Mouse (Mus musculus): ENCODE measurements around the gene Khdc1a.
"Not testable (repeated sequence)": the region's sequence is repeated elsewhere in the genome, so short reads cannot be mapped to it uniquely, and the experiment has no call there.

Gene Khdc1a

DNA sequence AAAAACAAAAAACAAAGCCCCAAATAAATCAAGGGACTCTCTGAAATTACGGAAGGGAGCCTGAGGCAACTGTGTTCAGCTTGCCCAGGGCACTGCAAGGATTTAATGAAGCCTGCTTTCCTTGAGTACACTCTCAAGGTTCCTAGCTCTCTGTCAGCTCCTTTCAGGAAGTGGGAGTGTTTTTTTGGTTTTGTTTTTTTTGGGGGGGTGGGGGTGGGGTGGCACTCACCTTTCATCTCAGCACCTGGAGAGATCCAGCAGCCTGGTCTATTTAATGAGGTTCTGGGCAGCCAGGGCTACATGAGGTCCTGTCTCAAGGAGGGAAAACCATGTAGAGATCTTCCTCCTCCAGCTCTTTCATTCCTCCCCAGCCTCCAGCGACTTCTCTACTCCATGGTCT lies at the start of gene Khdc1a:
Khdc1a (plus strand) TSS at position 301 of the 400 bp plus-strand sequence.
- DNase-seq (ENCODE audit: low read depth, low spot score): no peak

- no peak for DNase-seq (ENCODE audit: low read depth, low spot score)
Measured at GRCm38 (mm10) chr1:21299826-21300225, 49.6 kb upstream of the Khdc1a start.

GRCm38 (mm10) chr1:21301686-21302085 lies 47.8 kb upstream of the Khdc1a start:
- no peak for DNase-seq (ENCODE audit: low read depth, low spot score)

DNA sequence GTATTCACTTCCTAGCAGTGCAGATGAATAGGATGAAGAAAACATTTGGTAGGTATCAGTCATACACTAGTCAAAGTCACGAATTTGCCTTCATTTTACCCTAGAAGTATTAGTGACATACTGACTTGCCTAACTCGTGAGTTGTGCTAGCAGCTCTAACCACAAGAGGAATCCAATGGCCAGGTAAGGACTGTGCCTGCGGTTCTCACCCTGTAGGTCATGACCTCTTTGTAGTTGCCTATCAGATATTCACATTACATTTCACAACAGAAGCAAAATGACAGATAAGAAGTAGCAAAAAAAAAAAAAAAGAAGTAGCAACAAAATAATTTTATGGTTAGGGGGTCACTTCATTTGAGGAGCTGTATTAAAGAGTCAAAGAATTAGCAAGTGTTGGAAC lies 45.3 kb upstream of the Khdc1a start:
- no peak for DNase-seq (ENCODE audit: low read depth, low spot score)

- DNase-seq (ENCODE audit: low read depth, low spot score): no peak
Measured at GRCm38 (mm10) chr1:21304646-21305045, 44.8 kb upstream of the Khdc1a start.

DNA sequence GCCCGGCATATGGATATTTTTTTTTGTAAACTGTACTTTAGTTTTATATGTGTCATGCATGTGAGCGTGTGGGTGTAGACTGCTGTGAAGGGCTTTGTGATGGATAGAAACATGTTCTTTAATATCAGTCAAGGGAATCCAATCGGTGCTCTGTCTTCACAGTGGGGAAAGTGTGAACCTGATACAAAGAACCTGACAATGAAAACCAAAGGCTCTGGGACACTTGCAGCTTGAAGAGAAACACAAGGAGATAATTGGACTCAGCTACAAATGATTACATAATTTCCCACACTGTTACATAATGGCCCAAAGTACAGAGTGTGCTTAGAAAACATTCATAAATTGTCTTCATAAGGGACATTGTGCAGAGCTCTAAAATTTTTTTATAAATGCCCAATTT lies 44.0 kb upstream of the Khdc1a start:
- peak; percentile 62 for DNase-seq (ENCODE audit: low read depth, low spot score)

DNA sequence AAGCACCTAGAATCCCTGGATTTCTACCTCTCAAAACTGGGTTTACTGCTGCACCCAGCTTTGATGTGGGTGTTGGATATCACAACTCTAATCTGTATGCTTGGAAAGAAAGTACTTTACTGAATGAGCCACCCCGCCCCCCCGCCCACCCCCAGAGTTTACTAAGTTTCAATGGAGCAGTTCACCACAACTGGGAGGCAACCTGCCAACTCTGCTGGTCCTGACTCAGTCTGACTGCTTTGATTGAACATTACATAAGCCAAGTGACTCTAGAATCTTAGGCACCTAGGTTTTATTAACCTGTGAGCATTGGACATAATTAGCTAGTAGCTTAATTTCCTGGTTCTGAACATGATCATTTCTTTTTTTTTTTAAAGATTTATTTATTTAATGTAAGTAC lies 35.1 kb upstream of the Khdc1a start:
- no peak for DNase-seq (ENCODE audit: low read depth, low spot score)

DNA sequence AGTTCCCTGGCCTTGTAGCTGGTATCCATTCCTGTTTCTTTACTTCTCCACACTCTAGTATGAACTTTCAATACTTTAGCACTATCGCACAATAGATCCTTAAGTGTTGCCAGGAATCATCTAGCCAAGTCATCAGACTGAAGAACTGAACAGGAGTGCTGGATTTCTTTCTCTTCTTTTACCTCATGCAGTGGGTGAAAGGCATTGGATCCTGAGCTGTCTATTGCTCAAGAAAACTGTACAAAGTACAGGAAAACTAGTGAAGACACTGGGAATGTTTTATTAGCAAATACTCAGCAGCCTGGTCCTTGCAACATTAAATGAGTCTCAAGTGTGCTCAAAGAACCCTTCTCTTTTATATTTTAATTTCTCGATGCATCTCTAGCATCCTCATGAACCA lies 33.7 kb upstream of the Khdc1a start:
- no peak for DNase-seq (ENCODE audit: low read depth, low spot score)

DNA sequence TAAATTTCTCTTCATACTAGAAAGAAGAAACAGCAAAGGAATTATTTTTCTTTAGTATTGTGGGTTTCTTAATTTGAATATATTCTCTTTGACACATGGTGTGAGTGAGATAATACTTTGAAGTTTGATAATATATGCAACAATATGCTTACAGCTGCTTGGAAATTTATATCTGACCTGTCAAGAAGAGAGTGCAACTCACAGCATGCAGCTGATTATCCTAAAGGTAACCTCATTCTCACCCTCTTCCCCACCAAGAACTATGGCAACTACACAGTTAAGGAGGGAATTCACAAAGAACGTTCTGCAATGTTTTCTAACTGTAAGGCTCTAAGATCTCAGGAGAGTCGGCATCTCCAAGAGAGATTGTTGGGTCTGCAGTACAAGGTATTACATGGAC lies 33.1 kb upstream of the Khdc1a start:
- no peak for DNase-seq (ENCODE audit: low read depth, low spot score)

- no peak for DNase-seq (ENCODE audit: low read depth, low spot score)
Measured at GRCm38 (mm10) chr1:21318202-21318601, 31.2 kb upstream of the Khdc1a start.

DNA sequence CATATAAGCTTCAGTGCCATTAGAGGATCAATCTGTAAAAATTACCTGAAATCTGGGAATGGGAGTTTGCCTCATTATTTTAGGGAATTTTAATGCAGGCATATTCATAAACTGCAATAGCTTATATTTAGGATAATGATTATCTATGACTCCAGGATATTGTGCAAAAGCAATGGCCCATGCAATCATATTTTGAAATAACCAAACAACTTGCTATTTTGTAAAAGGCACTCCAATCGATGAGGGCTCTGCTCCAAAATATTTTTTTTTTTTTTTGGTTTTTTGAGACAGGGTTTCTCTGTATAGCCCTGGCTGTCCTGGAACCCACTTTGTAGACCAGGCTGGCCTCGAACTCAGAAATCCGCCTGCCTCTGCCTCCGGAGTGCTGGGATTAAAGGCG lies 29.2 kb upstream of the Khdc1a start:
- DNase-seq (ENCODE audit: low read depth, low spot score): not testable (repeated sequence)

- no peak for DNase-seq (ENCODE audit: low read depth, low spot score)
Measured at GRCm38 (mm10) chr1:21321656-21322055, 27.8 kb upstream of the Khdc1a start.

- no peak for DNase-seq (ENCODE audit: low read depth, low spot score)
Measured at GRCm38 (mm10) chr1:21323996-21324574, 25.4 kb upstream of the Khdc1a start.

GRCm38 (mm10) chr1:21324633-21325032 lies 24.8 kb upstream of the Khdc1a start:
- no peak for DNase-seq (ENCODE audit: low read depth, low spot score)

GRCm38 (mm10) chr1:21326733-21327132 lies 22.7 kb upstream of the Khdc1a start:
- DNase-seq (ENCODE audit: low read depth, low spot score): no peak

DNA sequence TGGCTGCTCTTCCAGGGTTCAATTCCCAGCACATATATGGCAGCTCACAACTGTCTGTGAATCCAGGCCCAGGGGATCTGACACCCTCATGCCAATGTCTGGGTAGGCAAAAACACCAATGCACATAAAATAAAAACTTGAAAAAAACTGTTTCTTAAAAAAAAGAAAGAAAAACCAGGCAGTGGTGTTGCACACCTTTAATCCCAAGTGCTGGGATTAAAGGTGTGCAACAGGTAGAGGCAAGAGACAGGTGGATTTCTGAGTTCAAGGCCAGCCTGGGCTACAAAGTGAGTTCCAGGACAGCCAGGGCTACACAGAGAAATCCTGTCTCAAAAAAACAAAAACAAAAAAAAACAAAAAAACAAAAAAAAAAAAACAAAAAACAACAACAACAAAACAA lies 18.3 kb upstream of the Khdc1a start:
- DNase-seq (ENCODE audit: low read depth, low spot score): not testable (repeated sequence)

GRCm38 (mm10) chr1:21333222-21333973 lies 16.0 kb upstream of the Khdc1a start:
- DNase-seq (ENCODE audit: low read depth, low spot score): no peak

GRCm38 (mm10) chr1:21335836-21336235 lies 13.6 kb upstream of the Khdc1a start:
- no peak for DNase-seq (ENCODE audit: low read depth, low spot score)

DNA sequence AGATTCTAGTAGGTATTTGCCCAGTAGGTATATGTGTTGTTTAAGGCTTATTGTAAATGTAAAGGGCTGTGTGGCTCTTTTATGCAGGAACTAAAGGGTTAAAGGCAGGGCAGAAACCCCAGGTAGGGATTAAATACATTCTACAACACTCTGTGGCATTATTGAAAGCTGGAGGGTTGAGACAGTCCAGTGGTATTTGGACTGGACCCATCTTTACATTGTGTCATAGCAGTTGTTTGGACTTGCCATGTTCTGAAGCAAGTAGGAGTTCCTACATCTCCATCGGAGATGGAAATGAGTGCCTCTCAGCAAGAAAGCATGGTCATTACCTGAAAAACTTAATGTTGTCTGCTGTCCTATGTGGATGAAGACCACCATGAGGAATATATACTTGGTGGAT lies 8.7 kb upstream of the Khdc1a start:
- no peak for DNase-seq (ENCODE audit: low read depth, low spot score)

DNA sequence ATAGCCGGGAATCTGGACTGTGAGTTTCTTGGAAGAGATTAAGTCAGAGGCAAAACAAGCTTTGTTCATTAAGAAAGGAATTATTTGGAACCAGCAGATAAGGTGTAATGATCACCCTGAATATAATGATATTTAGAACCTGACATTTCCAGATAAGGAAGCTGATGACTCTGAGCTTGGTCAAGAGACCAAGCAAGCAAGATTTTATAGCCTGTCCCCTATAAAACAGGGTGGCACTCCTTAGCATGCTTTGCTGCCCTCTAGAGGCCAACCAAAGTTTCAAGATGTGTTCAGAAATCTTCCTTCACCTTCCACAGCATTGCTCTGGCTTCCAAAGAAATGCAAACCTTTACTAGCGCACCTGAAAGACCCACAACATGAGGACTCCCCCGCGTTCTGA lies 5.2 kb upstream of the Khdc1a start:
- peak; percentile 24 for DNase-seq (ENCODE audit: low read depth, low spot score)

DNA sequence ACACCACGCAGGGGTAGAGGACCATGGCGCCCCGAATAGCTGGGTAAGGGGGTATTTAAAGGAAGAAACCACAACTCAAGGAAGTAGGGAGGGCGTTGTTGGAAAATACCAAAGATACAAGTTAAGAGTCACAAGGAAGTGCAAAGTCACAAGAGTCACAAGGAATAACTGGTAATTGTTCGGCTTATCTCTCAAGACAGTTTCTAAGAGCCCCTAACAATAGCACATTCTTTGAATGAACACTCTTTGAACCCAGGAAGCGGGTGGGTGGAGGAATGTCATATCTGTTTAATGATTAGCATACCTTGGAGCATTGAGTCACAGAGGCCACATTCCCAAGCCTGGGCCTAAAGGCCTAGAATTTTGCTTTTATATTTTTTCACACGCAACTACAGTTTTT lies 4.7 kb upstream of the Khdc1a start:
- DNase-seq (ENCODE audit: low read depth, low spot score): not testable (repeated sequence)

- not testable (repeated sequence) for DNase-seq (ENCODE audit: low read depth, low spot score)
Measured at GRCm38 (mm10) chr1:21368031-21368430, 18.6 kb downstream of the Khdc1a start, which contains the start of gene Khdc1c. Khdc1c (plus strand) TSS chr1:21368331.

GRCm38 (mm10) chr1:21383256-21383655 lies 33.8 kb downstream of the Khdc1a start, which contains the start of gene Khdc1b:
Khdc1b (plus strand) TSS chr1:21383556.
- DNase-seq (ENCODE audit: low read depth, low spot score): no peak

Measured in skeletal muscle tissue, adult 2 months (tissue).